ENCODE assay signal across 21 mouse cellular contexts in the genomic region with DNA sequence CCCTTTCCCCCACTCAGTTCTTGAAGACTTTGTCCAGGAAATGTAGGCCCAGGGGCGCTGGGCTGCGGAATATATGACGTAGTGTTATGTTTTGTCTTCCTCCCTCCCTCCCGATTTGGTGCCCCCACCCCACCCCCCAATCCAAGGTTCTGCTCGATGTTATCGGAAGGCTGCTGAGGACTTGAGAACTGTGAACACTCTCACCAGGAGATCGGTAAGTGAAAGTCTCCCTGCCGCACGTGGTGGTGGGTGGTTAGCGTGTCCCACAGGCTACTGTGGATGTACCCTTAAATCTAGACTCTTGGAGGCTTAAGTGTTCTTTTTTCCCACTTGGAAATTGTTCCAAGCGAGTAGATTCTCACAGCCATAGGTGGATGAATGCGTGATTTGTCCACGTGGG. TPM values are rescaled to one million over a fixed set of nuclear protein-coding genes. Genes with fewer than 3 reads are reported as not detected.
DNase-seq lines count a peak whose midpoint lies in the region; ATAC-seq and TF ChIP-seq lines count a peak whose summit lies in the region.
"Had no signal": no experiment of that assay in that cellular context is flagged by ENCODE, and none has a peak within 500 bp of the region (broad histone marks: within the 10 kb centered on the region; RNA-seq: fewer than 3 reads in every experiment).

No protein-coding gene starts in this region.

- no peaks in the 10 kb centered on the region for H3K4me1 ChIP-seq in intestine, embryonic 14.5 days (replicated peaks; ENCODE audit: control insufficient read depth, insufficient read depth, low read length)
- 0 out of 2 replicates have a peak, but pooled peaks cover 5% of the 10 kb centered on the region for H3K4me1 ChIP-seq in intestine, embryonic 16.5 days (ENCODE audit: control insufficient read depth, insufficient read depth, low read length)
- H3K4me1 ChIP-seq in embryonic facial prominence, embryonic 10.5 days = no peaks in the 10 kb centered on the region
- H3K4me1 ChIP-seq in forebrain, postnatal 0 days (ENCODE audit: insufficient read depth) = no peaks in the 10 kb centered on the region

- no peak overlapping the region for H3K4me2 ChIP-seq in intestine, embryonic 14.5 days (ENCODE audit: low read length)
- no peak overlapping the region for H3K4me2 ChIP-seq in intestine, embryonic 16.5 days (ENCODE audit: low read depth, low read length)
- peak overlapping the region; percentile 86 for H3K4me2 ChIP-seq in forebrain, postnatal 0 days (ENCODE audit: low read depth)
- H3K4me2 ChIP-seq: embryonic facial prominence, embryonic 15.5 days; heart, embryonic 15.5 days; limb, embryonic 13.5 days had no signal

- H3K27me3 ChIP-seq in intestine, embryonic 14.5 days (replicated peaks; ENCODE audit: control insufficient read depth, insufficient read depth, low read length) = peaks cover 89% of the 10 kb centered on the region
- peaks cover 55% of the 10 kb centered on the region for H3K27me3 ChIP-seq in intestine, embryonic 16.5 days (replicated peaks; ENCODE audit: control insufficient read depth, insufficient read depth, low read length)
- peaks cover 99% of the 10 kb centered on the region for H3K27me3 ChIP-seq in embryonic facial prominence, embryonic 10.5 days (replicated peaks; ENCODE audit: low read depth, poor library complexity, severe bottlenecking)
- no peaks in the 10 kb centered on the region for H3K27me3 ChIP-seq in forebrain, postnatal 0 days (ENCODE audit: insufficient read depth, low read length)

- peak; percentile 53 for DNase-seq in intestine, embryonic 14.5 days (ENCODE audit: low spot score)
- DNase-seq in NIH3T3 (ENCODE audit: low read depth) = peak; percentile 82
- peak; percentile 38 for DNase-seq in embryonic facial prominence, embryonic 10.5 days (ENCODE audit: low spot score)
- DNase-seq in forebrain, postnatal 0 days = peak; percentile 78
- DNase-seq in cerebellum, postnatal 4 days (ENCODE audit: low spot score in 2 of 2) = no peak
- DNase-seq in kidney, postnatal 4 days = no peak
- DNase-seq: adrenal gland, adult 8-10 months; heart, adult 11 months; kidney, adult 9 months; lung, postnatal 36 days; thymus, postnatal 25 days had no signal

- ATAC-seq in intestine, embryonic 14.5 days (replicated peaks; ENCODE audit: low FRiP score, low TSS enrichment, low read depth) = no peak
- no peak for ATAC-seq in intestine, embryonic 16.5 days
- ATAC-seq in forebrain, postnatal 0 days = peak; percentile 23; the same call in 1 of the 2 replicates
- no peak for ATAC-seq in granulocyte monocyte progenitor cell, adult 5-6 weeks (replicated peaks; ENCODE audit: poor library complexity, severe bottlenecking)

- 2% methylated on average over 13 of the region's 13 CpGs for WGBS in intestine, embryonic 14.5 days
- 2% methylated on average over 13 of the region's 13 CpGs for WGBS in intestine, embryonic 16.5 days
- WGBS in embryonic facial prominence, embryonic 10.5 days = under 1% methylated on average over 13 of the region's 13 CpGs
- WGBS in forebrain, postnatal 0 days = under 1% methylated on average over 13 of the region's 13 CpGs

- no peak overlapping the region for H3K27ac ChIP-seq in intestine, embryonic 14.5 days (ENCODE audit: low read depth)
- no peak overlapping the region for H3K27ac ChIP-seq in intestine, embryonic 16.5 days (ENCODE audit: low read length)
- peak overlapping the region; percentile 57; the same call in 1 of the 2 replicates for H3K27ac ChIP-seq in embryonic facial prominence, embryonic 10.5 days (replicated peaks)
- H3K27ac ChIP-seq in forebrain, postnatal 0 days (ENCODE audit: low read depth, low read length) = peak overlapping the region; percentile 98
- H3K27ac ChIP-seq: embryonic facial prominence, embryonic 15.5 days; heart, embryonic 15.5 days; limb, embryonic 13.5 days had no signal

- H3K9ac ChIP-seq in intestine, embryonic 14.5 days (ENCODE audit: low read length) = no peak overlapping the region
- no peak overlapping the region for H3K9ac ChIP-seq in intestine, embryonic 16.5 days (ENCODE audit: low read depth, low read length)
- H3K9ac ChIP-seq in forebrain, postnatal 0 days = peak overlapping the region; percentile 98
- H3K9ac ChIP-seq: embryonic facial prominence, embryonic 15.5 days; heart, embryonic 15.5 days; limb, embryonic 13.5 days had no signal

- no peak overlapping the region for H3K4me3 ChIP-seq in intestine, embryonic 14.5 days (ENCODE audit: low read depth, low read length)
- no peak overlapping the region for H3K4me3 ChIP-seq in intestine, embryonic 16.5 days (ENCODE audit: low read length)
- peak overlapping the region; percentile 53 for H3K4me3 ChIP-seq in embryonic facial prominence, embryonic 10.5 days
- peak overlapping the region; percentile 54 for H3K4me3 ChIP-seq in forebrain, postnatal 0 days (ENCODE audit: low read depth, low read length)
- H3K4me3 ChIP-seq: limb, embryonic 13.5 days had no signal

- no peaks in the 10 kb centered on the region for H3K36me3 ChIP-seq in intestine, embryonic 14.5 days (ENCODE audit: control insufficient read depth, insufficient read depth, low read length)
- H3K36me3 ChIP-seq in intestine, embryonic 16.5 days (ENCODE audit: control insufficient read depth, insufficient read depth, low read length) = no peaks in the 10 kb centered on the region
- H3K36me3 ChIP-seq in embryonic facial prominence, embryonic 10.5 days (replicated peaks) = no peaks in the 10 kb centered on the region
- H3K36me3 ChIP-seq in forebrain, postnatal 0 days (ENCODE audit: insufficient read depth) = peaks cover 17% of the 10 kb centered on the region
- H3K36me3 ChIP-seq: embryonic facial prominence, embryonic 15.5 days; G1E; heart, embryonic 15.5 days; limb, embryonic 13.5 days had no signal

- H3K9me3 ChIP-seq in intestine, embryonic 14.5 days (ENCODE audit: control insufficient read depth, low read length) = no peaks in the 10 kb centered on the region
- no peaks in the 10 kb centered on the region for H3K9me3 ChIP-seq in intestine, embryonic 16.5 days (ENCODE audit: control insufficient read depth, low read length)
- no peaks in the 10 kb centered on the region for H3K9me3 ChIP-seq in embryonic facial prominence, embryonic 10.5 days
- no peaks in the 10 kb centered on the region for H3K9me3 ChIP-seq in forebrain, postnatal 0 days (ENCODE audit: low read length)
- H3K9me3 ChIP-seq: embryonic facial prominence, embryonic 15.5 days had no signal

- no peak for TF ChIP-seq CTCF in forebrain, postnatal 0 days (IDR thresholded peaks at IDR 0.05; ENCODE audit: low read depth)

RNA-seq across cellular contexts. Expression of a gene that starts 5.3 kb away (rescaled TPM):
- not detected in 2 replicates for polyA plus RNA-seq in intestine, embryonic 14.5 days (2014; fragmentation: Nextera tagmentation; extraction: Ambion mirVana)
- polyA plus RNA-seq in intestine, embryonic 16.5 days (2015; fragmentation: Nextera tagmentation; extraction: Ambion mirVana) = not detected in 2 replicates
- polyA plus RNA-seq in embryonic facial prominence, embryonic 10.5 days (2016; fragmentation: Nextera tagmentation; extraction: Ambion mirVana) = 0.11 and 0.21 TPM in 2 replicates
- total RNA-seq in forebrain, postnatal 0 days (2014; rRNA removed) = 16.1 and 16.8 TPM in 2 replicates
- 0.53 and 0.85 TPM in 2 replicates for polyA plus RNA-seq in forebrain, postnatal 0 days (2015; fragmentation: Nextera tagmentation; extraction: Ambion mirVana)
- not detected in 2 replicates for total RNA-seq in granulocyte monocyte progenitor cell, adult 5-6 weeks (2014; fragmentation: Nextera tagmentation)
- not detected in 2 replicates for total RNA-seq in granulocyte monocyte progenitor cell, adult 5-6 weeks (2017)
- total RNA-seq: adrenal gland, adult 8-10 months; monocyte, adult 5-6 weeks had no signal
- polyA plus RNA-seq: G1E; heart, embryonic 15.5 days; large intestine, adult 2 months; limb, embryonic 13.5 days; liver, embryonic 16.5 days; neural tube, embryonic 14.5 days had no signal

RNA-seq across cellular contexts. Expression of a gene that starts 7.8 kb away (rescaled TPM):
- not detected in 2 replicates for polyA plus RNA-seq in intestine, embryonic 14.5 days (2014; fragmentation: Nextera tagmentation; extraction: Ambion mirVana)
- polyA plus RNA-seq in intestine, embryonic 16.5 days (2015; fragmentation: Nextera tagmentation; extraction: Ambion mirVana) = not detected in 2 replicates
- 3.2 and 4.7 TPM in 2 replicates for polyA plus RNA-seq in embryonic facial prominence, embryonic 10.5 days (2016; fragmentation: Nextera tagmentation; extraction: Ambion mirVana)
- total RNA-seq in forebrain, postnatal 0 days (2014; rRNA removed) = 76.5 and 79.4 TPM in 2 replicates
- polyA plus RNA-seq in forebrain, postnatal 0 days (2015; fragmentation: Nextera tagmentation; extraction: Ambion mirVana) = 50.8 and 53.4 TPM in 2 replicates
- not detected in 2 replicates for total RNA-seq in granulocyte monocyte progenitor cell, adult 5-6 weeks (2014; fragmentation: Nextera tagmentation)
- not detected in 2 replicates for total RNA-seq in granulocyte monocyte progenitor cell, adult 5-6 weeks (2017)
- total RNA-seq: adrenal gland, adult 8-10 months; monocyte, adult 5-6 weeks had no signal
- polyA plus RNA-seq: G1E; heart, embryonic 15.5 days; large intestine, adult 2 months; limb, embryonic 13.5 days; liver, embryonic 16.5 days; neural tube, embryonic 14.5 days had no signal

Comparison
In these comparisons a context has a peak if more than half of its experiments do, and no peak if none do; other contexts are left out.
1. DNase-seq: peak in intestine, embryonic 14.5 days (single experiment), NIH3T3 (single experiment), embryonic facial prominence, embryonic 10.5 days (single experiment) and forebrain, postnatal 0 days (single experiment); none in cerebellum, postnatal 4 days (0 of 2) and kidney, postnatal 4 days (0 of 2).
2. H3K27ac ChIP-seq: peak in embryonic facial prominence, embryonic 10.5 days (single experiment) and forebrain, postnatal 0 days (single experiment); none in intestine, embryonic 14.5 days (single experiment) and intestine, embryonic 16.5 days (single experiment).
3. H3K4me3 ChIP-seq: peak in embryonic facial prominence, embryonic 10.5 days (single experiment) and forebrain, postnatal 0 days (single experiment); none in intestine, embryonic 14.5 days (single experiment) and intestine, embryonic 16.5 days (single experiment).